Mouse (Mus musculus) CH12.LX (cell line): ENCODE data around the gene Dcxr.

Experiments
- ETS1 ChIP-seq: conservative IDR thresholded peaks from 2 replicates; pipeline ENCODE4 v1.6.1; 2012; ENCODE audit warnings: low read depth, mild to moderate bottlenecking, inconsistent platforms, low read length, improper control_type of control experiment, moderate library complexity
- NRF1 ChIP-seq: IDR thresholded peaks from 2 replicates; pipeline ENCODE4 v1.6.1; 2014; ENCODE audit warnings: low read depth, mild to moderate bottlenecking, inconsistent platforms, low read length, improper control_type of control experiment, moderate library complexity
- POLR2A ChIP-seq: IDR thresholded peaks from 2 replicates; pipeline ENCODE4 v1.6.1; 2011; ENCODE audit warnings: low read depth, mild to moderate bottlenecking, improper control_type of control experiment, low read length
- POLR2AphosphoS2 ChIP-seq: IDR thresholded peaks from 2 replicates; pipeline ENCODE4 v1.6.1; 2011; ENCODE audit warnings: low read depth, low read length, improper control_type of control experiment
- TBP ChIP-seq: conservative IDR thresholded peaks from 2 replicates; pipeline ENCODE4 v1.6.1; 2011; ENCODE audit warnings: low read depth, low read length, improper control_type of control experiment
- ZMIZ1 ChIP-seq: IDR thresholded peaks from 2 replicates; pipeline ENCODE4 v1.6.1; 2012; ENCODE audit warnings: low read depth, mild to moderate bottlenecking, inconsistent platforms, low read length, improper control_type of control experiment

DNA sequence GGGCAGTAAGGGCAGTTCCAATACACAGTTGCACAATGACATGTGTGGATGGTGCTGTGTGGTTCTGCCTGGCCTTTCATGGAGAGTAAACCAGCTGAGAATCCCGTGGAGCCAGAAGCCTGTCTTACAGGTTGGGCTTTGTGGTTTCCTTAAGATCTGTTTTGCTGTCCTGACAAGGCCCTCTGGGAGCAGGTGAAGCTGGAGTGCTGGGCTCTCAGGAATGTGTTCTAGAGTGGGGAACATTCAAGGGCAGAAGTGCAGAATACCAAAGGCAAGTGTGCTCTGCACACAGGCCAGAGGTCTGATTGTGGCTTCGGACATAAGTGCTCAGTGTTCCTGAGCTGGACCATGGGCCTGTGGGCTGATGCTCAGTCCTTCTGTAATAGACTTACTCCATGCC is 42.4 kb downstream of the Dcxr start:
- TF ChIP-seq ETS1 (no peak), NRF1 (no peak), TBP (no peak), POLR2AphosphoS2 (no peak), ZMIZ1 (no peak), POLR2A (no peak)
